Mouse (Mus musculus) layer of hippocampus, adult 2 months (tissue): ENCODE results near the gene Hsd17b7. TPM values are rescaled to one million over a fixed set of nuclear protein-coding genes. Genes with fewer than 3 reads are reported as not detected.

ENCODE experiments used
- DNase-seq, 2 experiments: peaks; one replicate each; pipeline ENCODE4 v3.0.0; 2022; ENCODE audit warnings: low spot score in 2 of 2
- H3K27ac ChIP-seq: fragments of 200-600 bp; 2 replicates; pipeline ENCODE4 v1.8.1; 2022
- H3K4me3 ChIP-seq: fragments of 200-600 bp; 2 replicates; pipeline ENCODE4 v1.8.1; 2022; ENCODE audit warnings: mild to moderate bottlenecking
- CTCF ChIP-seq: fragments of 200-600 bp; conservative IDR thresholded peaks from 2 replicates; pipeline ENCODE4 v1.8.1; 2022; ENCODE audit warnings: antibody characterized with exemption, mild to moderate bottlenecking, moderate library complexity
- total RNA-seq, 2 experiments: library from RNA; stranded (reverse); gene quantifications; 2 replicates each; pipeline ENCODE4 v1.2.3; 2021

The Hsd17b7 gene
- total RNA-seq, 2 experiments from 2014 or later, result 13.1 to 15.9 TPM

- TF ChIP-seq CTCF, result no peak
- H3K4me3 ChIP-seq, result no peak overlapping the region
Measured at GRCm38 (mm10) chr1:169953106-169953505, 15.9 kb downstream of the Hsd17b7 start.

GRCm38 (mm10) chr1:169952636-169953035 is 16.4 kb downstream of the Hsd17b7 start:
- H3K27ac ChIP-seq, result no peak overlapping the region
- DNase-seq, result no peak
- no peak for TF ChIP-seq CTCF
- no peak overlapping the region for H3K4me3 ChIP-seq

More at GRCm38 (mm10) chr1:169953106-169953505, 15.9 kb downstream of the Hsd17b7 start:
- H3K27ac ChIP-seq, result no peak overlapping the region
- no peak for DNase-seq

- no peak overlapping the region for H3K4me3 ChIP-seq
- no peak for TF ChIP-seq CTCF
- no peak overlapping the region for H3K27ac ChIP-seq
- DNase-seq, result no peak
Measured at GRCm38 (mm10) chr1:169951561-169951960, 17.5 kb downstream of the Hsd17b7 start.

GRCm38 (mm10) chr1:169950651-169951050 is 18.4 kb downstream of the Hsd17b7 start:
- peak; percentile 65 for TF ChIP-seq CTCF
- no peak for DNase-seq
- H3K4me3 ChIP-seq, result no peak overlapping the region
- H3K27ac ChIP-seq, result no peak overlapping the region

GRCm38 (mm10) chr1:169949981-169950380 is 19.1 kb downstream of the Hsd17b7 start:
- Histone ChIP-seq H3K4me3 (no peak overlapping the region), H3K27ac (no peak overlapping the region)
- no peak for TF ChIP-seq CTCF
- no peak for DNase-seq

GRCm38 (mm10) chr1:169948866-169949265 is 20.2 kb downstream of the Hsd17b7 start:
- Histone ChIP-seq H3K27ac (no peak overlapping the region), H3K4me3 (no peak overlapping the region)
- TF ChIP-seq CTCF, result no peak
- no peak for DNase-seq

GRCm38 (mm10) chr1:169948280-169948679 is 20.8 kb downstream of the Hsd17b7 start:
- no peak overlapping the region for H3K27ac ChIP-seq
- TF ChIP-seq CTCF, result no peak
- H3K4me3 ChIP-seq, result no peak overlapping the region
- no peak for DNase-seq

- Histone ChIP-seq H3K27ac (no peak overlapping the region), H3K4me3 (no peak overlapping the region)
- no peak for DNase-seq
- TF ChIP-seq CTCF, result peak; percentile 35
Measured at GRCm38 (mm10) chr1:169947654-169948053, 21.4 kb downstream of the Hsd17b7 start.

GRCm38 (mm10) chr1:169946004-169946403 is 23.0 kb downstream of the Hsd17b7 start:
- Histone ChIP-seq H3K27ac (no peak overlapping the region), H3K4me3 (no peak overlapping the region)
- no peak for TF ChIP-seq CTCF
- no peak for DNase-seq

- Histone ChIP-seq H3K27ac (no peak overlapping the region), H3K4me3 (no peak overlapping the region)
- DNase-seq, result peak; percentile 40 to 69
- peak; percentile 92 for TF ChIP-seq CTCF
Measured at GRCm38 (mm10) chr1:169939345-169939744, 29.7 kb downstream of the Hsd17b7 start.

GRCm38 (mm10) chr1:169934005-169934725 is 34.9 kb downstream of the Hsd17b7 start:
- peak; percentile 79 for TF ChIP-seq CTCF
- Histone ChIP-seq H3K4me3 (peak overlapping the region; percentile 59), H3K27ac (peak overlapping the region; percentile 89)
- DNase-seq, result peak; percentile 42 to 71

- no peak for TF ChIP-seq CTCF
- Histone ChIP-seq H3K4me3 (peak overlapping the region; percentile 10), H3K27ac (peak overlapping the region; percentile 69)
- DNase-seq, result no peak
Measured at GRCm38 (mm10) chr1:169932122-169932746, 36.8 kb downstream of the Hsd17b7 start.

GRCm38 (mm10) chr1:169931698-169932097 is 37.3 kb downstream of the Hsd17b7 start:
- Histone ChIP-seq H3K27ac (peak overlapping the region; percentile 69), H3K4me3 (peak overlapping the region; percentile 10)
- TF ChIP-seq CTCF, result no peak
- DNase-seq, result no peak

GRCm38 (mm10) chr1:169928454-169928971 is 40.5 kb downstream of the Hsd17b7 start, which contains the start of gene Ccdc190:
TSS of gene Ccdc190 (plus strand) at chr1:169928648.
- peak in 1 of 2 experiments; percentile 47 for DNase-seq
- Histone ChIP-seq H3K27ac (peak within 1 kb of the TSS; percentile 82), H3K4me3 (peak within 1 kb of the TSS; percentile 48)
- TF ChIP-seq CTCF, result no peak
